Mouse (Mus musculus): ENCODE results near the gene Elk4.

DNA sequence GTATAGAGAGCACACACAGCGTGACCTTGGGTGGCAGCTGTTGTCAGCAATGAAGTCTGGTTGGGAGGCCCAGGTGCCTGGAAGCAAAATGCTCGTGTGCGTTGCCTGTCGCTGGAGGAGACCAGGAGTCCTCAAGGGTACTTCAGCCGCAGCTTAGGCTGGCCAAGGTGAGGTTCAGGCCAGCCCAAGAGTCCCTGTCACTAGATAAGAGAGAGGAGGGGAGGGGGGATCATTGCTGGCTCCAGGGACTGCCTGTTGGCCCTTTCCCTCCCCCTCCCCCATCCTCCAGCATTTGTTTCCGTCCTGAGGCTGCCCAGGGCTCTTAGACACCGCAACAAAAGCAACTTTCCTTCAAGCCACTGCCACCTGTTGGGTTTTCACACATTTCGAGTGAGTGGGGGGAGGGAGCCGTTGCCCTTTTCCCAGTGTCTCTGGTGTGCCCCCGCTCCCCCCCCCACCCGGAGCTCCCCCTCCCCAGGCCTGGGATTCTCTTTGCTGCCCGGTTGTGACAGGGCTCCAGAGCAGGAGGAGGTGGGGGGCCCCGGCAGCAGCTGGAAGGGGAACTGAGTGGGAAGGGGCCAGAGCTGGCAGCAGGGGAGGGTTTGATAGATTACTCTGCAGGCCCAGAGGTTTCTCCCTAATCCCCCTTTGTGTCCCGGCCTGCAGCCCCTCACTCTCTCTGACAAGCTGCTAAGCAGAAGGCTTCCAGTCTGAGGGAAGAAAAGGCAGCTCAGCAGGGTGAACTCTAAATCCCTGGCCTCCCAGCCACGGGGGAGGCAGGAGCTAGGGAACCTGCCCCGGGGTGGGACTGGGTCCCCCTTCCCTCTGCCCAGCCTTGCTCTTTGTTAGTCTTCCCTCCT is 36.5 kb upstream of the Elk4 start:
- TF ChIP-seq POLR2A (IDR thresholded peaks at IDR 0.05; ENCODE audit: control insufficient read depth, low read depth, low read length), result no peak
- no peak for TF ChIP-seq CTCF (IDR thresholded peaks at IDR 0.05; ENCODE audit: control insufficient read depth, insufficient read depth, insufficient replicate concordance, low read depth, low read length)
